Comparison of ENCODE assay signal across 10 mouse cellular contexts in the genomic region with DNA sequence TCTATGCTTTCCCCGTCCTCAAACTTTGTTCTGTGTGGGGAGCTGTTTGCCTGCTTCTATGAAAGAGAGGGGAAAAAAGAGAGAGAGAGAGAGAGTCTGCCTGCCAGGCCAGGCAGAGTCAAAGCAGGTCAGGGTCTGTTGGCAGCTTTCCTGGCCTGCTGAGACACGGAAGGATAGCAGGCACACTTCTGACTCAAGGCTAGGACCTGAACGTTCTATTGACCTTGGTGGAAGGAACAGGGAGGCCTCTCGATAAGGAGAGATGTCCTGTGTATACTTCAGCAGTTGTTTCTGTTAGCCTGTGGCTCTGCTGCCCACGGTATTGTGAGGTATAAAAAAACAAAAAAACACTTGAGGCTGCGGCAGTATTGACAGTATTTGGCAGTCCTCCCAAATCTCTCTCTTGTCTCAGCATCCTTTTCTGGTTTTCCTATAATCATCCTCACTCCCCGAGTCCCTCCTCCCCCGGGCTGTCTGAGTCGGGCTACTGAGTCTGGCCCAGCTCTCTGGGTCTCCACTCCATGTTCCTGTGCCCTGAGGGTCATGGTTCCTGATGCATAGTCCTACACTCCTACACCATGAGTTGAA. TPM values are rescaled to one million over a fixed set of nuclear protein-coding genes. Genes with fewer than 3 reads are reported as not detected.
A peak's percentile ranks its signal among the peaks of the same experiment; 100 is the strongest.
DNase-seq lines count a peak whose midpoint lies in the region; ATAC-seq and TF ChIP-seq lines count a peak whose summit lies in the region.
"Had no signal": no experiment of that assay in that cellular context is flagged by ENCODE, and none has a peak within 500 bp of the region (broad histone marks: within the 10 kb centered on the region; RNA-seq: fewer than 3 reads in every experiment).

No protein-coding gene starts in this region.

- H3K4me2 ChIP-seq in midbrain, embryonic 14.5 days (ENCODE audit: low read length): no peak overlapping the region
- H3K4me2 ChIP-seq in stomach, embryonic 15.5 days: no peak overlapping the region
- H3K4me2 ChIP-seq: liver, embryonic 13.5 days had no signal

- 0 out of 2 replicates have a peak overlapping the region, but pooled peaks have one; percentile 9 for H3K27ac ChIP-seq in midbrain, embryonic 14.5 days (replicated peaks; ENCODE audit: low read depth, low read length)
- no peak overlapping the region for H3K27ac ChIP-seq in midbrain, embryonic 10.5 days (replicated peaks)
- peak overlapping the region; percentile 22; the same call in 1 of the 2 replicates for H3K27ac ChIP-seq in stomach, embryonic 15.5 days
- H3K27ac ChIP-seq: liver, embryonic 13.5 days had no signal

- WGBS in midbrain, embryonic 14.5 days: 78% methylated on average over 9 of the region's 9 CpGs
- WGBS in midbrain, embryonic 10.5 days: 88% methylated on average over 9 of the region's 9 CpGs
- WGBS in stomach, embryonic 15.5 days: 56% methylated on average over 9 of the region's 9 CpGs

- H3K4me1 ChIP-seq in midbrain, embryonic 14.5 days (ENCODE audit: control insufficient read depth, insufficient read depth, low read length): no peaks in the 10 kb centered on the region
- H3K4me1 ChIP-seq in midbrain, embryonic 10.5 days: no peaks in the 10 kb centered on the region
- H3K4me1 ChIP-seq in stomach, embryonic 15.5 days: no peaks in the 10 kb centered on the region

- ATAC-seq in midbrain, embryonic 14.5 days (ENCODE audit: low FRiP score, low TSS enrichment): no peak
- no peak for ATAC-seq in stomach, embryonic 15.5 days (ENCODE audit: insufficient read depth, low FRiP score, low read depth)
- ATAC-seq: inflammation-experienced regulatory T-cells, adult 6 months had no signal

- H3K36me3 ChIP-seq in midbrain, embryonic 14.5 days (ENCODE audit: control insufficient read depth, insufficient read depth, low read length): peaks cover 32% of the 10 kb centered on the region
- peaks cover 51% of the 10 kb centered on the region for H3K36me3 ChIP-seq in midbrain, embryonic 10.5 days
- H3K36me3 ChIP-seq in stomach, embryonic 15.5 days: peaks cover 19% of the 10 kb centered on the region

- no peaks in the 10 kb centered on the region for H3K9me3 ChIP-seq in midbrain, embryonic 14.5 days (ENCODE audit: control insufficient read depth, low read length)
- no peaks in the 10 kb centered on the region for H3K9me3 ChIP-seq in midbrain, embryonic 10.5 days (replicated peaks)
- no peaks in the 10 kb centered on the region for H3K9me3 ChIP-seq in stomach, embryonic 15.5 days
- H3K9me3 ChIP-seq: liver, embryonic 13.5 days had no signal

- peak; percentile 55 to 64 for DNase-seq in heart, adult 18-20 months
- no peak for DNase-seq in heart, postnatal 25 days (ENCODE audit: low spot score)
- peak; percentile 27 for DNase-seq in midbrain, embryonic 14.5 days
- DNase-seq in midbrain, embryonic 10.5 days (ENCODE audit: low spot score): no peak
- DNase-seq in brain, embryonic 14.5 days (ENCODE audit: low read depth): peak; percentile 67
- no peak for DNase-seq in urinary bladder, adult 18-20 months (ENCODE audit: low spot score in 2 of 2)
- DNase-seq in thymus, postnatal 25 days: no peak
- DNase-seq: liver, embryonic 13.5 days had no signal

- intact Hi-C loops in heart, postnatal 25 days (cut with DNase I): no loop called here

- no peak overlapping the region for H3K9ac ChIP-seq in midbrain, embryonic 14.5 days (replicated peaks; ENCODE audit: low read length)
- H3K9ac ChIP-seq in stomach, embryonic 15.5 days: no peak overlapping the region
- H3K9ac ChIP-seq: liver, embryonic 13.5 days had no signal

- no peak for TF ChIP-seq CTCF in brain, embryonic 14.5 days (IDR thresholded peaks at IDR 0.05; ENCODE audit: borderline replicate concordance, extremely low read depth, insufficient read depth, insufficient read length)

- H3K4me3 ChIP-seq in midbrain, embryonic 14.5 days (replicated peaks; ENCODE audit: low read depth, low read length): no peak overlapping the region
- H3K4me3 ChIP-seq in midbrain, embryonic 10.5 days: no peak overlapping the region
- H3K4me3 ChIP-seq in stomach, embryonic 15.5 days (replicated peaks): no peak overlapping the region
- H3K4me3 ChIP-seq: liver, embryonic 13.5 days had no signal

- H3K27me3 ChIP-seq in midbrain, embryonic 14.5 days (ENCODE audit: control insufficient read depth, insufficient read depth, low read length): no peaks in the 10 kb centered on the region
- no peaks in the 10 kb centered on the region for H3K27me3 ChIP-seq in midbrain, embryonic 10.5 days (ENCODE audit: low read depth, poor library complexity, severe bottlenecking)
- no peaks in the 10 kb centered on the region for H3K27me3 ChIP-seq in stomach, embryonic 15.5 days (replicated peaks)
- H3K27me3 ChIP-seq: liver, embryonic 13.5 days had no signal

- TF ChIP-seq POLR2A in brain, embryonic 14.5 days (IDR thresholded peaks at IDR 0.05; ENCODE audit: borderline replicate concordance, extremely low read depth, insufficient read depth, insufficient read length, poor library complexity, severe bottlenecking): no peak

RNA-seq across cellular contexts. Expression of a gene that starts 12.9 kb away (rescaled TPM):
- 10 to 100 TPM; 17.9 to 24.7 TPM for total RNA-seq in heart, adult 18-20 months (2021)
- total RNA-seq in heart, postnatal 25 days (2021): 10 to 100 TPM; 30.2 to 33.3 TPM
- 84.9 and 100 TPM in 2 replicates for polyA plus RNA-seq in midbrain, embryonic 14.5 days (2014; fragmentation: Nextera tagmentation; extraction: Ambion mirVana)
- 115 and 120 TPM in 2 replicates for polyA plus RNA-seq in midbrain, embryonic 10.5 days (2016; fragmentation: Nextera tagmentation; extraction: Ambion mirVana)
- 99.3 and 111 TPM in 2 replicates for polyA plus RNA-seq in brain, embryonic 14.5 days (2012; rRNA removed)
- 108 TPM in 2 replicates for polyA plus RNA-seq in stomach, embryonic 15.5 days (2015; fragmentation: Nextera tagmentation; extraction: Ambion mirVana)

RNA-seq across cellular contexts. Expression of a gene that starts 13.0 kb away (rescaled TPM):
- total RNA-seq in heart, adult 18-20 months (2021): under 1 TPM; 0.60 to 0.95 TPM
- total RNA-seq in heart, postnatal 25 days (2021): under 1 TPM; 0.88 to 0.92 TPM
- 0.55 and 0.82 TPM in 2 replicates for polyA plus RNA-seq in midbrain, embryonic 14.5 days (2014; fragmentation: Nextera tagmentation; extraction: Ambion mirVana)
- 0.62 and 0.73 TPM in 2 replicates for polyA plus RNA-seq in midbrain, embryonic 10.5 days (2016; fragmentation: Nextera tagmentation; extraction: Ambion mirVana)
- polyA plus RNA-seq in brain, embryonic 14.5 days (2012; rRNA removed): 0.96 and 1.4 TPM in 2 replicates
- polyA plus RNA-seq in stomach, embryonic 15.5 days (2015; fragmentation: Nextera tagmentation; extraction: Ambion mirVana): 0.51 and 0.59 TPM in 2 replicates

RNA-seq across cellular contexts. Expression of a gene that starts 13.2 kb away (rescaled TPM):
- 1 to 10 TPM; 7.2 to 7.4 TPM for total RNA-seq in heart, adult 18-20 months (2021)
- 10 to 100 TPM; 12.2 to 14.4 TPM for total RNA-seq in heart, postnatal 25 days (2021)
- polyA plus RNA-seq in midbrain, embryonic 14.5 days (2014; fragmentation: Nextera tagmentation; extraction: Ambion mirVana): 9.0 and 20.1 TPM in 2 replicates
- 44.6 and 49.7 TPM in 2 replicates for polyA plus RNA-seq in midbrain, embryonic 10.5 days (2016; fragmentation: Nextera tagmentation; extraction: Ambion mirVana)
- polyA plus RNA-seq in brain, embryonic 14.5 days (2012; rRNA removed): 25.0 and 32.8 TPM in 2 replicates
- polyA plus RNA-seq in stomach, embryonic 15.5 days (2015; fragmentation: Nextera tagmentation; extraction: Ambion mirVana): 89.1 and 100 TPM in 2 replicates

RNA-seq across cellular contexts. Expression of a gene that starts 14.1 kb away (rescaled TPM):
- total RNA-seq in heart, adult 18-20 months (2021): 10 to 100 TPM; 13.2 to 15.2 TPM
- total RNA-seq in heart, postnatal 25 days (2021): 10 to 100 TPM; 15.4 to 15.8 TPM
- polyA plus RNA-seq in midbrain, embryonic 14.5 days (2014; fragmentation: Nextera tagmentation; extraction: Ambion mirVana): 13.9 and 16.4 TPM in 2 replicates
- polyA plus RNA-seq in midbrain, embryonic 10.5 days (2016; fragmentation: Nextera tagmentation; extraction: Ambion mirVana): 23.4 and 26.8 TPM in 2 replicates
- polyA plus RNA-seq in brain, embryonic 14.5 days (2012; rRNA removed): 20.2 and 21.1 TPM in 2 replicates
- polyA plus RNA-seq in stomach, embryonic 15.5 days (2015; fragmentation: Nextera tagmentation; extraction: Ambion mirVana): 57.6 and 61.7 TPM in 2 replicates

RNA-seq across cellular contexts. Expression of a gene that starts 31.1 kb away (rescaled TPM):
- 100 to 1,000 TPM; 208 to 239 TPM for total RNA-seq in heart, adult 18-20 months (2021)
- 100 to 1,000 TPM; 239 to 247 TPM for total RNA-seq in heart, postnatal 25 days (2021)
- polyA plus RNA-seq in midbrain, embryonic 14.5 days (2014; fragmentation: Nextera tagmentation; extraction: Ambion mirVana): 70.0 and 75.2 TPM in 2 replicates
- polyA plus RNA-seq in midbrain, embryonic 10.5 days (2016; fragmentation: Nextera tagmentation; extraction: Ambion mirVana): 32.4 and 41.8 TPM in 2 replicates
- 69.6 and 94.2 TPM in 2 replicates for polyA plus RNA-seq in brain, embryonic 14.5 days (2012; rRNA removed)
- 163 and 173 TPM in 2 replicates for polyA plus RNA-seq in stomach, embryonic 15.5 days (2015; fragmentation: Nextera tagmentation; extraction: Ambion mirVana)

Comparison
In these comparisons a context has a peak if more than half of its experiments do, and no peak if none do; other contexts are left out.
1. DNase-seq: peak in heart, adult 18-20 months (2 of 2), midbrain, embryonic 14.5 days (single experiment) and brain, embryonic 14.5 days (single experiment); none in heart, postnatal 25 days (single experiment), midbrain, embryonic 10.5 days (single experiment), urinary bladder, adult 18-20 months (0 of 2) and thymus, postnatal 25 days (single experiment).